Mouse (Mus musculus) G1E (cell line): ENCODE results near the gene Gm867. TPM values are rescaled to one million over a fixed set of nuclear protein-coding genes. Genes with fewer than 3 reads are reported as not detected.

ENCODE experiments used
- ATAC-seq: 2 replicates; pipeline ENCODE4 v1.8.0; 2016; ENCODE audit warnings: mild to moderate bottlenecking; ENCODE audit not compliant: insufficient number of reproducible peaks, poor library complexity, low FRiP score, severe bottlenecking; ENCODE audit errors: extremely low read depth
- DNase-seq: peaks from one replicate; pipeline ENCODE4 v3.0.0; 2012; ENCODE audit warnings: low spot score
- H3K27me3 ChIP-seq: 2 replicates; pipeline ENCODE4 v1.6.1; 2012; ENCODE audit warnings: mild to moderate bottlenecking, low read length, inconsistent platforms; ENCODE audit not compliant: insufficient read depth
- H3K36me3 ChIP-seq: replicated peaks from 2 replicates; pipeline ENCODE3; 2012; ENCODE audit warnings: mild to moderate bottlenecking, inconsistent platforms
- H3K4me1 ChIP-seq: 2 replicates; pipeline ENCODE4 v1.6.1; 2012; ENCODE audit warnings: low read depth, low read length, inconsistent platforms, mixed read lengths; ENCODE audit not compliant: insufficient read depth
- H3K4me3 ChIP-seq: 2 replicates; pipeline ENCODE4 v1.5.1; 2012; ENCODE audit warnings: low read depth, mild to moderate bottlenecking, inconsistent platforms, low read length, moderate library complexity, mixed read lengths
- H3K9me3 ChIP-seq: replicated peaks from 2 replicates; pipeline ENCODE4 v1.6.1; 2012; ENCODE audit warnings: inconsistent platforms
- CTCF ChIP-seq: IDR thresholded peaks from 2 replicates; pipeline ENCODE4 v1.5.1; 2012; ENCODE audit warnings: low read depth, low read length, inconsistent platforms, mixed read lengths
- GATA1 ChIP-seq: IDR thresholded peaks from 2 replicates; pipeline ENCODE4 v1.6.1; 2012; ENCODE audit warnings: borderline replicate concordance, low read length, inconsistent platforms, mixed read lengths
- GATA2 ChIP-seq: IDR thresholded peaks from 2 replicates; pipeline ENCODE4 v1.6.1; 2012; ENCODE audit warnings: low read depth, low read length, inconsistent platforms, borderline replicate concordance
- POLR2AphosphoS5 ChIP-seq: IDR thresholded peaks from 2 replicates; pipeline ENCODE4 v1.6.1; 2012; ENCODE audit warnings: low read depth, low read length, inconsistent platforms; ENCODE audit not compliant: insufficient replicate concordance
- TAL1 ChIP-seq: conservative IDR thresholded peaks from 2 replicates; pipeline ENCODE4 v1.6.1; 2012; ENCODE audit warnings: low read depth, low read length, inconsistent platforms, mixed read lengths
- polyA plus RNA-seq: library from polyadenylated mRNA; stranded (reverse); fragments of >175 nt; gene quantifications from 2 replicates; pipeline ENCODE4 v1.2.3, GENCODE M21; 2012
- total RNA-seq, 2 experiments: library from RNA; stranded (forward) in 1 of 2; stranded (reverse) in 1 of 2; fragments of 200-1000 nt in 1 of 2; fragments of >200 nt in 1 of 2; fragmentation: Nextera tagmentation in 1 of 2; gene quantifications; 2 replicates each; pipeline ENCODE4 v1.2.3; 2014 to 2017

Gene Gm867
- total and polyA plus RNA-seq, 3 experiments, result 45.1 TPM; not detected in 2

GRCm38 (mm10) chr10:75894601-75895000, 45.9 kb downstream of the Gm867 start:
- Histone ChIP-seq H3K9me3 (no peaks in the 10 kb centered on the region; the same call in none of the 2 replicates), H3K36me3 (peaks cover 70% of the 10 kb centered on the region), H3K27me3 (no peaks in the 10 kb centered on the region), H3K4me1 (peaks cover 9% of the 10 kb centered on the region), H3K4me3 (no peak overlapping the region)
- DNase-seq (no peak), ATAC-seq (no peak)
- TF ChIP-seq GATA2 (no peak), POLR2AphosphoS5 (no peak), TAL1 (no peak), GATA1 (no peak), CTCF (no peak)

- Histone ChIP-seq H3K27me3 (peaks cover 8% of the 10 kb centered on the region), H3K4me3 (peak within 1 kb of the TSS; percentile 42; the same call in 1 of the 2 replicates), H3K4me1 (peaks cover 4% of the 10 kb centered on the region; the same call in 1 of the 2 replicates), H3K9me3 (no peaks in the 10 kb centered on the region; the same call in none of the 2 replicates), H3K36me3 (peaks cover 56% of the 10 kb centered on the region)
- DNase-seq, result peak; percentile 61
- TF ChIP-seq GATA2 (no peak), CTCF (no peak), GATA1 (no peak), POLR2AphosphoS5 (no peak), TAL1 (no peak)
- ATAC-seq, result peak; percentile 87
Measured at GRCm38 (mm10) chr10:75893089-75893750, 47.3 kb downstream of the Gm867 start, which contains the start of gene Derl3. Gene Derl3 (plus strand): TSS chr10:75893413.

GRCm38 (mm10) chr10:75889406-75890153, 50.9 kb downstream of the Gm867 start:
- ATAC-seq, result no peak
- H3K4me3 ChIP-seq, result no peak overlapping the region

More at GRCm38 (mm10) chr10:75889406-75890153, 50.9 kb downstream of the Gm867 start:
- DNase-seq, result no peak
- Histone ChIP-seq H3K27me3 (peaks cover 25% of the 10 kb centered on the region), H3K9me3 (no peaks in the 10 kb centered on the region; the same call in none of the 2 replicates), H3K4me1 (peaks cover 4% of the 10 kb centered on the region; the same call in 1 of the 2 replicates), H3K36me3 (peaks cover 20% of the 10 kb centered on the region)
- TF ChIP-seq TAL1, result no peak
- TF ChIP-seq GATA2, result no peak
- TF ChIP-seq CTCF, result no peak

Other genes with a start within 250 kb of the Gm867 start
- 96.5 and 108 TPM in 2 replicates for gene Cabin1, start 176.3 kb downstream of the Gm867 start, total RNA-seq (2014; fragmentation: Nextera tagmentation)
- 28.9 and 30.5 TPM in 2 replicates for gene Cabin1, start 176.3 kb downstream of the Gm867 start, total RNA-seq (2017)
- 74.0 and 78.7 TPM in 2 replicates for gene Cabin1, start 176.3 kb downstream of the Gm867 start, polyA plus RNA-seq
- gene Ddt, start 167.3 kb downstream of the Gm867 start, total RNA-seq (2014; fragmentation: Nextera tagmentation), result 10.8 and 11.9 TPM in 2 replicates
- gene Ddt, start 167.3 kb downstream of the Gm867 start, total RNA-seq (2017), result 73.2 and 74.6 TPM in 2 replicates
- gene Ddt, start 167.3 kb downstream of the Gm867 start, polyA plus RNA-seq, result 74.6 and 108 TPM in 2 replicates
- gene Gm20441, start 159.7 kb downstream of the Gm867 start, total RNA-seq (2014; fragmentation: Nextera tagmentation), result not detected in 2 replicates
- not detected in 2 replicates for gene Gm20441, start 159.7 kb downstream of the Gm867 start, total RNA-seq (2017)
- gene Gm20441, start 159.7 kb downstream of the Gm867 start, polyA plus RNA-seq, result not detected in 2 replicates
- 0.39 TPM in 1 of 2 replicates, not detected in the other for gene Gstt3, start 159.3 kb downstream of the Gm867 start, total RNA-seq (2014; fragmentation: Nextera tagmentation)
- 0.49 and 1.1 TPM in 2 replicates for gene Gstt3, start 159.3 kb downstream of the Gm867 start, total RNA-seq (2017)
- 0.18 and 0.24 TPM in 2 replicates for gene Gstt3, start 159.3 kb downstream of the Gm867 start, polyA plus RNA-seq
- gene Gstt1, start 142.1 kb downstream of the Gm867 start, total RNA-seq (2014; fragmentation: Nextera tagmentation), result not detected in 2 replicates
- 0.22 and 1.9 TPM in 2 replicates for gene Gstt1, start 142.1 kb downstream of the Gm867 start, total RNA-seq (2017)
- gene Gstt1, start 142.1 kb downstream of the Gm867 start, polyA plus RNA-seq, result 0.07 TPM in 1 of 2 replicates, not detected in the other
- not detected in 2 replicates for gene Gstt4, start 118.1 kb downstream of the Gm867 start, total RNA-seq (2014; fragmentation: Nextera tagmentation)
- not detected in 2 replicates for gene Gstt4, start 118.1 kb downstream of the Gm867 start, total RNA-seq (2017)
- not detected in 2 replicates for gene Gstt4, start 118.1 kb downstream of the Gm867 start, polyA plus RNA-seq
- gene Gstt2, start 103.2 kb downstream of the Gm867 start, total RNA-seq (2014; fragmentation: Nextera tagmentation), result 49.2 and 57.0 TPM in 2 replicates
- 68.9 and 87.8 TPM in 2 replicates for gene Gstt2, start 103.2 kb downstream of the Gm867 start, total RNA-seq (2017)
- gene Gstt2, start 103.2 kb downstream of the Gm867 start, polyA plus RNA-seq, result 8.7 and 12.2 TPM in 2 replicates
- 554 and 596 TPM in 2 replicates for gene Mif, start 80.4 kb downstream of the Gm867 start, total RNA-seq (2014; fragmentation: Nextera tagmentation)
- gene Mif, start 80.4 kb downstream of the Gm867 start, total RNA-seq (2017), result 1,557 and 1,874 TPM in 2 replicates
- 5,079 and 5,707 TPM in 2 replicates for gene Mif, start 80.4 kb downstream of the Gm867 start, polyA plus RNA-seq
- gene Derl3, start 47.3 kb downstream of the Gm867 start, total RNA-seq (2014; fragmentation: Nextera tagmentation), result not detected in 2 replicates
- gene Derl3, start 47.3 kb downstream of the Gm867 start, total RNA-seq (2017), result 0.22 TPM in 1 of 2 replicates, not detected in the other
- gene Derl3, start 47.3 kb downstream of the Gm867 start, polyA plus RNA-seq, result not detected in 2 replicates
- 48.4 and 54.9 TPM in 2 replicates for gene Smarcb1, start 19.1 kb downstream of the Gm867 start, total RNA-seq (2014; fragmentation: Nextera tagmentation)
- gene Smarcb1, start 19.1 kb downstream of the Gm867 start, total RNA-seq (2017), result 54.9 and 55.7 TPM in 2 replicates
- gene Smarcb1, start 19.1 kb downstream of the Gm867 start, polyA plus RNA-seq, result 254 and 362 TPM in 2 replicates
- gene Chchd10, start 7.5 kb downstream of the Gm867 start, total RNA-seq (2014; fragmentation: Nextera tagmentation), result 135 and 169 TPM in 2 replicates
- 96.3 and 127 TPM in 2 replicates for gene Chchd10, start 7.5 kb downstream of the Gm867 start, total RNA-seq (2017)
- 376 and 450 TPM in 2 replicates for gene Chchd10, start 7.5 kb downstream of the Gm867 start, polyA plus RNA-seq
- not detected in 2 replicates for gene Mmp11, start 4.2 kb downstream of the Gm867 start, total RNA-seq (2014; fragmentation: Nextera tagmentation)
- gene Mmp11, start 4.2 kb downstream of the Gm867 start, total RNA-seq (2017), result 0.11 and 0.12 TPM in 2 replicates
- 0.08 TPM in 1 of 2 replicates, not detected in the other for gene Mmp11, start 4.2 kb downstream of the Gm867 start, polyA plus RNA-seq
- not detected in 2 replicates for gene Vpreb3, start 2.4 kb upstream of the Gm867 start, total RNA-seq (2014; fragmentation: Nextera tagmentation)
- not detected in 2 replicates for gene Vpreb3, start 2.4 kb upstream of the Gm867 start, total RNA-seq (2017)
- gene Vpreb3, start 2.4 kb upstream of the Gm867 start, polyA plus RNA-seq, result not detected in 2 replicates
- gene Gm5134, start 13.8 kb upstream of the Gm867 start, total RNA-seq (2014; fragmentation: Nextera tagmentation), result not detected in 2 replicates
- gene Gm5134, start 13.8 kb upstream of the Gm867 start, total RNA-seq (2017), result not detected in 2 replicates
- not detected in 2 replicates for gene Gm5134, start 13.8 kb upstream of the Gm867 start, polyA plus RNA-seq
- 27.2 and 27.8 TPM in 2 replicates for gene Zfp280b, start 92.0 kb upstream of the Gm867 start, total RNA-seq (2014; fragmentation: Nextera tagmentation)
- gene Zfp280b, start 92.0 kb upstream of the Gm867 start, total RNA-seq (2017), result 9.9 and 11.3 TPM in 2 replicates
- gene Zfp280b, start 92.0 kb upstream of the Gm867 start, polyA plus RNA-seq, result 5.3 and 7.9 TPM in 2 replicates
- not detected in 2 replicates for gene Slc5a4b, start 170.3 kb upstream of the Gm867 start, total RNA-seq (2014; fragmentation: Nextera tagmentation)
- not detected in 2 replicates for gene Slc5a4b, start 170.3 kb upstream of the Gm867 start, total RNA-seq (2017)
- gene Slc5a4b, start 170.3 kb upstream of the Gm867 start, polyA plus RNA-seq, result not detected in 2 replicates
- gene Slc5a4a, start 206.8 kb upstream of the Gm867 start, total RNA-seq (2014; fragmentation: Nextera tagmentation), result not detected in 2 replicates
- not detected in 2 replicates for gene Slc5a4a, start 206.8 kb upstream of the Gm867 start, total RNA-seq (2017)
- not detected in 2 replicates for gene Slc5a4a, start 206.8 kb upstream of the Gm867 start, polyA plus RNA-seq